Mouse (Mus musculus) testis, adult 2 months (tissue): Measurements from ENCODE around the gene Pxk. TPM values are rescaled to one million over a fixed set of nuclear protein-coding genes. Genes with fewer than 3 reads are reported as not detected.
"Not testable (repeated sequence)": the region's sequence is repeated elsewhere in the genome, so short reads cannot be mapped to it uniquely, and the experiment has no call there.

Experiments
- H3K27ac ChIP-seq: fragments of 200-500 bp; 2 replicates; pipeline ENCODE4 v1.5.1; 2012; ENCODE audit warnings: low read depth, low read length; ENCODE audit not compliant: control insufficient read depth, insufficient read depth
- H3K27me3 ChIP-seq: fragments of 200-500 bp; 2 replicates; pipeline ENCODE4 v1.6.1; 2012; ENCODE audit warnings: mild to moderate bottlenecking, low read length, moderate library complexity; ENCODE audit not compliant: control insufficient read depth, insufficient read depth
- H3K36me3 ChIP-seq: fragments of 200-500 bp; 2 replicates; pipeline ENCODE4 v1.6.1; 2012; ENCODE audit warnings: mild to moderate bottlenecking, low read length; ENCODE audit not compliant: control insufficient read depth, insufficient read depth
- H3K4me1 ChIP-seq: fragments of 200-500 bp; 2 replicates; pipeline ENCODE4 v1.6.1; 2012; ENCODE audit warnings: low read length; ENCODE audit not compliant: control insufficient read depth, insufficient read depth
- H3K4me3 ChIP-seq: fragments of 200-500 bp; 2 replicates; pipeline ENCODE4 v1.5.1; 2012; ENCODE audit warnings: low read depth, mild to moderate bottlenecking, low read length, moderate library complexity, mixed read lengths; ENCODE audit not compliant: control insufficient read depth
- CTCF ChIP-seq: fragments of 200-500 bp; IDR thresholded peaks from 2 replicates; pipeline ENCODE4 v1.5.1; 2012; ENCODE audit warnings: low read depth, mild to moderate bottlenecking, inconsistent platforms, low read length, moderate library complexity; ENCODE audit not compliant: control insufficient read depth, insufficient read depth, insufficient replicate concordance
- POLR2A ChIP-seq: fragments of 200-500 bp; IDR thresholded peaks from 2 replicates; pipeline ENCODE4 v1.6.1; 2012; ENCODE audit warnings: low read depth, mild to moderate bottlenecking, inconsistent platforms, low read length, moderate library complexity; ENCODE audit not compliant: control insufficient read depth
- polyA plus RNA-seq: library from polyadenylated mRNA; depleted of rRNA; stranded (reverse); fragments of >200 nt; gene quantifications from 2 replicates; pipeline ENCODE4 v1.2.3, GENCODE M21; 2012

Gene Pxk
- polyA plus RNA-seq, 1 experiment = 44.0 TPM

DNA sequence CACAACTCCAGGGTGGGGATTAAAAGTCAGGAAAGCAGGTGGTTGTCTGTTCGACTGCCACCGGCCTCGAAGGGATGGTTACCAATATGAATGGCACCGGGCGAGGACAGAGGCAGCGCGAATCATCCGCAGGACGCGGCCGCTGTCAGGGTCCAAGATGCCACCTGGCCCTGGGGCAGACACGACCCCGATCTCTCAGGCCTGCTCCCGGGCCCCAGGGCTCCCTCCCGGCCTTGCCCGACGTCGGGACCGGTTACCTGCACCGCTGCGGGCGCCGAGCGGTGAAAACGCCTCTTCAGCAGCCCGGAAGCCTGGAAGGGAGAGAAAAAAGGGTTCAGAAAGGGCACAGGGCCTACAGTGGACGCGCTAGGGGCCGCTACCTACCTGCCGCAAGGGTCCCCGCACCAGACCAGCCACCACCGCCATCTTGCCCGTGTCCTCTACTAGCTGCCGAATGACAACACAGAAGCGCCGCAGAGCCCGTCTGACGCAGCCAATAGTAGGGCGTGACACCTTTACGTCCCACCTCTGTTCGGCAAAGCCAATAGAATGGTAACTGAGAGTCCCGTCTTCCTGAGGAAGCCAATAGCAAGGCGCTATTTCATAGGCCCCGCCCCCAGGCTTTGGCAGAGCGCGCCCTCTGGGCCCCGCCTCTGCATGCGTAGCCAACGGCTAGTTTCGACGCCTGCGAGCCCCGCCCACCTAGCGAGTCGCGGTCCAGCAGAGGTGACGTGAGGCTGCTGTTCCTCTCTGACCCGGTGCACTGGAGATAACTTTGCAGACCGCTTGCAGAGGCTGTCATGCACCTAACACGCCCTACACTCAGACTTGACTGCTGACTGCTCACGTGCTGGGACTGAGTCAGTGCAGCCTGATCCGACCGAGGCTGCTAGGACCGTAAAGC, 74.7 kb downstream of the Pxk start, which contains the start of gene Pdhb:
Pdhb (minus strand) TSS at position 519 of the 904 bp plus-strand sequence.
- no peaks in the 10 kb centered on the region; the same call in none of the 2 replicates for H3K36me3 ChIP-seq
- H3K27me3 ChIP-seq = no peaks in the 10 kb centered on the region
- peak within 1 kb of the TSS; percentile 97 for H3K27ac ChIP-seq
- H3K4me3 ChIP-seq = peak within 1 kb of the TSS; percentile 97
- TF ChIP-seq CTCF (no peak; the same call in 1 of the 2 replicates), POLR2A (peak; percentile 89)
- H3K4me1 ChIP-seq = peaks cover 2% of the 10 kb centered on the region

DNA sequence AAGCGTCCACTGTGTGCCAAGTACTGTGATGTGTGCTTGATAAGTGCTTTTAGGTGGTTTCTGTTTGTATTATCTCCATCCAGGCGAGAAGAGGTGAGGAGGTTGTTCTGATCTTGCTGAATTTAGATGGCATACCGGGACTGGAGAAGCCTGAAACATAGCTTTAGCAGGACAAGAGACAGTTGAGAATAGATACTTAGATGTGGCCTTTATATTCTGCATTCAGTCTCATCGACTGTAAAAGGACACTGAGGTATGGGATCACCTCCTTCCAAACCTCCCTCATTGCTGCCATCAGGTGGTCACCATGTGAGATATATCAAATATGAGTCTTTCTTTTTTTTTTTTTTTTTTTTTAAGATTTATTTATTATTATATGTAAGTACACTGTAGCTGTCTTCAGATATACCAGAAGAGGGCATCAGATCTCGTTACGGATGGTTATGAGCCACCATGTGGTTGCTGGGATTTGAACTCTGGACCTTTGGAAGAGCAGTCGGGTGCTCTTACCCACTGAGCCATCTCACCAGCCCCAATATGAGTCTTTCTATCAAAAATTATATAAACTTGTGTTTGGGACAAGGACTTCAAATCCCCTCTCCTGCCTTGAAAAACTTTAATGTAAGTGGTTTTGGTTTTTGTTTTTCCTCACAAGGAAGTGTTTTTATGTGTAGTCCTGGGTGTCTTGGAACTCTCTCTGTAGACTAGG, 75.7 kb downstream of the Pxk start:
- not testable (repeated sequence) for H3K27me3 ChIP-seq, H3K36me3 ChIP-seq, H3K4me1 ChIP-seq
- peak overlapping the region; percentile 97 for H3K4me3 ChIP-seq
- peak overlapping the region; percentile 60 for H3K27ac ChIP-seq

- Histone ChIP-seq H3K4me1 (peaks cover 2% of the 10 kb centered on the region), H3K27ac (no peak overlapping the region), H3K27me3 (no peaks in the 10 kb centered on the region), H3K4me3 (no peak overlapping the region), H3K36me3 (no peaks in the 10 kb centered on the region)
- no peak for TF ChIP-seq CTCF
- TF ChIP-seq POLR2A = no peak
Measured at GRCm38 (mm10) chr14:8174634-8175033, 76.6 kb downstream of the Pxk start.

GRCm38 (mm10) chr14:8176251-8176650, 78.2 kb downstream of the Pxk start:
- peaks cover 2% of the 10 kb centered on the region for H3K4me1 ChIP-seq
- H3K36me3 ChIP-seq = no peaks in the 10 kb centered on the region
- H3K27ac ChIP-seq = no peak overlapping the region
- H3K27me3 ChIP-seq = no peaks in the 10 kb centered on the region
- H3K4me3 ChIP-seq = no peak overlapping the region
- TF ChIP-seq CTCF = no peak
- no peak for TF ChIP-seq POLR2A

- H3K4me3 ChIP-seq = no peak overlapping the region
- H3K36me3 ChIP-seq = no peaks in the 10 kb centered on the region
- TF ChIP-seq CTCF (no peak), POLR2A (no peak)
- no peaks in the 10 kb centered on the region for H3K27me3 ChIP-seq
- H3K27ac ChIP-seq = no peak overlapping the region
- no peaks in the 10 kb centered on the region; the same call in 1 of the 2 replicates for H3K4me1 ChIP-seq
Measured at GRCm38 (mm10) chr14:8180371-8181035, 82.5 kb downstream of the Pxk start.

- Histone ChIP-seq H3K36me3 (no peaks in the 10 kb centered on the region), H3K27ac (no peak overlapping the region), H3K4me1 (peaks cover 2% of the 10 kb centered on the region; the same call in 1 of the 2 replicates), H3K4me3 (no peak overlapping the region), H3K27me3 (no peaks in the 10 kb centered on the region)
- TF ChIP-seq POLR2A (no peak), CTCF (peak; percentile 55; the same call in 1 of the 2 replicates)
Measured at GRCm38 (mm10) chr14:8183330-8183729, 85.3 kb downstream of the Pxk start.
